Mouse (Mus musculus) spleen, adult 18-20 months (tissue): ENCODE results near the gene Rbm20.
"Not testable (repeated sequence)": the region's sequence is repeated elsewhere in the genome, so short reads cannot be mapped to it uniquely, and the experiment has no call there.

ENCODE experiments used
- DNase-seq, 2 experiments: peaks; one replicate each; pipeline ENCODE4 v3.0.0; 2022; ENCODE audit warnings: mixed read lengths in 2 of 2

Rbm20 gene

GRCm38 (mm10) chr19:53676718-53677634 lies at the start of gene Rbm20:
Rbm20 (plus strand) TSS chr19:53677306.
- DNase-seq = peak in 1 of 2 experiments; percentile 12

- DNase-seq = no peak
Measured at GRCm38 (mm10) chr19:53638041-53638440, 39.1 kb upstream of the Rbm20 start.

- DNase-seq = no peak
Measured at GRCm38 (mm10) chr19:53638727-53639126, 38.4 kb upstream of the Rbm20 start.

GRCm38 (mm10) chr19:53644020-53644595 lies 33.0 kb upstream of the Rbm20 start:
- no peak for DNase-seq

GRCm38 (mm10) chr19:53647301-53647700 lies 29.8 kb upstream of the Rbm20 start:
- no peak for DNase-seq

GRCm38 (mm10) chr19:53648056-53648455 lies 29.1 kb upstream of the Rbm20 start:
- DNase-seq = no peak

- peak in 1 of 2 experiments; percentile 50 for DNase-seq
Measured at GRCm38 (mm10) chr19:53648802-53649236, 28.3 kb upstream of the Rbm20 start.

- no peak for DNase-seq
Measured at GRCm38 (mm10) chr19:53649361-53649760, 27.7 kb upstream of the Rbm20 start.

GRCm38 (mm10) chr19:53649802-53650201 lies 27.3 kb upstream of the Rbm20 start:
- DNase-seq = no peak

GRCm38 (mm10) chr19:53650921-53651320 lies 26.2 kb upstream of the Rbm20 start:
- no peak for DNase-seq

GRCm38 (mm10) chr19:53652267-53652666 lies 24.8 kb upstream of the Rbm20 start:
- no peak for DNase-seq

- no peak for DNase-seq
Measured at GRCm38 (mm10) chr19:53653624-53654467, 23.3 kb upstream of the Rbm20 start.

GRCm38 (mm10) chr19:53656443-53656842 lies 20.7 kb upstream of the Rbm20 start:
- DNase-seq = not testable (repeated sequence)

GRCm38 (mm10) chr19:53657437-53657836 lies 19.7 kb upstream of the Rbm20 start:
- DNase-seq = no peak

- no peak for DNase-seq
Measured at GRCm38 (mm10) chr19:53660722-53661420, 16.2 kb upstream of the Rbm20 start.

GRCm38 (mm10) chr19:53661938-53662722 lies 15.0 kb upstream of the Rbm20 start:
- no peak for DNase-seq

- DNase-seq = no peak
Measured at GRCm38 (mm10) chr19:53664831-53665230, 12.3 kb upstream of the Rbm20 start.

- no peak for DNase-seq
Measured at GRCm38 (mm10) chr19:53665391-53665790, 11.7 kb upstream of the Rbm20 start.

- DNase-seq = no peak
Measured at GRCm38 (mm10) chr19:53666708-53667107, 10.4 kb upstream of the Rbm20 start.

- no peak for DNase-seq
Measured at GRCm38 (mm10) chr19:53668821-53669220, 8.3 kb upstream of the Rbm20 start.

GRCm38 (mm10) chr19:53670625-53671141 lies 6.4 kb upstream of the Rbm20 start:
- no peak for DNase-seq
